Mouse (Mus musculus): ENCODE data around the gene Arfgef3. TPM values are rescaled to one million over a fixed set of nuclear protein-coding genes. Genes with fewer than 3 reads are reported as not detected.

The Arfgef3 gene
- total and polyA plus RNA-seq, 3 experiments, result not detected

DNA sequence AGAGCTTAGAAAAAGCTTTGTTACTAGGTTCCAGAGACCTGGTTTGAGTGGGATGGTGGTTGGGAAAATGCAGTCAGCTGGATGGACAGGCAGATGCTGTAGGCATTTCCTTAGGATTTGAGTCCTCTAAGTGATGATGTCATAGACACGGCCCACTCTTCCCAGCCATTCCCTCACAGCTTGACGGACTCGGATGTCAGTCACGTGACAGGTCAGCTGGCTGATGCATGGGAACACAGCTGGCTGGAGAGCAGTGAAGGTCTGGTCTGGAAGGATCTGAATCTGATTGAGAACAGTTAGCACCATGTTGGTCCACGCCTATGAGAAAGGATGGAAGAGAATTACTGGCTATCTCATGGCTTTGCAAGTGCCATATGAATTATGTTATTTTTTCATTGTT lies 154.3 kb downstream of the Arfgef3 start:
- no peaks in the 10 kb centered on the region for H3K27me3 ChIP-seq (ENCODE audit: control insufficient read depth in 1 of 2, insufficient read depth in 2 of 2, low read length in 2 of 2)
- H3K79me2 ChIP-seq (ENCODE audit: control insufficient read depth, insufficient read depth, low read length, poor library complexity), result no peaks in the 10 kb centered on the region
- H3K36me3 ChIP-seq (ENCODE audit: control insufficient read depth in 1 of 2, insufficient read depth in 2 of 2, low read length in 2 of 2), result no peaks in the 10 kb centered on the region
- TF ChIP-seq RCOR1 (IDR thresholded peaks at IDR 0.05; ENCODE audit: low read depth, low read length), result no peak
- TF ChIP-seq ZNF384 (IDR thresholded peaks at IDR 0.05; ENCODE audit: low read depth, low read length), result no peak
- TF ChIP-seq BHLHE40 (IDR thresholded peaks at IDR 0.05; ENCODE audit: borderline replicate concordance, low read depth, low read length), result no peak
- no peak for TF ChIP-seq GATA1 (IDR thresholded peaks at IDR 0.05; ENCODE audit: low read depth, low read length)
- TF ChIP-seq ZKSCAN1 (IDR thresholded peaks at IDR 0.05; ENCODE audit: low read depth, low read length), result no peak
- H3K9me3 ChIP-seq (replicated peaks; ENCODE audit: insufficient read depth, low read length), result no peaks in the 10 kb centered on the region
- no peak overlapping the region for H3K27ac ChIP-seq (ENCODE audit: control insufficient read depth, low read depth, low read length)
- DNase-seq (ENCODE audit: low read depth, low spot score), result no peak
- H3K4me1 ChIP-seq (ENCODE audit: control insufficient read depth in 1 of 2, insufficient read depth in 2 of 2, low read length in 2 of 2), result no peaks in the 10 kb centered on the region
- H3K9ac ChIP-seq (ENCODE audit: control insufficient read depth, low read depth, low read length, poor library complexity, severe bottlenecking), result no peak overlapping the region
- H3K4me3 ChIP-seq (ENCODE audit: control insufficient read depth in 1 of 2, insufficient read depth in 1 of 2, low read depth in 2 of 2, low read length in 2 of 2), result no peak overlapping the region

DNA sequence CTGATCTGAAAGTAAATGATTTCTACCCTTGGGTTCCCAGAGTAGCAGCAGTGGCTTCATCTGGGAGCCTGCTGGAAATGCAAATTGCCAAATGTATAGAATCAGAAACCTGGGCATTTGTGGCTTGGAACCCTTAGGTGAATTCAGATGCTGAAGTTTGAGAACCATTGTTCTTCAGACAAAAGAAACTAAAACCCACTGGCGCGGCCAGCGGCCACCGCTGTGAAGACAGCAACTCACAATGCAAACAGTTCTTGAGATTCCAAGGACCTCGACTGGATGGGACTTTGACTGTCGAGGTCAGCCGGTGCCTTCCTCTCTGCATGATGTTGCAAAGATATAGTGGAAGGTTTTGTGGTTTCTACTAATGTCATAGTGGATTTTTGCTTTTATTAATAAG lies 159.6 kb downstream of the Arfgef3 start:
- no peaks in the 10 kb centered on the region for H3K27me3 ChIP-seq (ENCODE audit: control insufficient read depth in 1 of 2, insufficient read depth in 2 of 2, low read length in 2 of 2)
- H3K9me3 ChIP-seq (replicated peaks; ENCODE audit: insufficient read depth, low read length), result no peaks in the 10 kb centered on the region
- DNase-seq (ENCODE audit: low read depth, low spot score), result no peak
- TF ChIP-seq UBTF (IDR thresholded peaks at IDR 0.05; ENCODE audit: borderline replicate concordance, insufficient read depth, low read depth, low read length), result no peak
- H3K4me3 ChIP-seq (ENCODE audit: control insufficient read depth in 1 of 2, insufficient read depth in 1 of 2, low read depth in 2 of 2, low read length in 2 of 2), result no peak overlapping the region
- H3K4me1 ChIP-seq (ENCODE audit: control insufficient read depth in 1 of 2, insufficient read depth in 2 of 2, low read length in 2 of 2), result no peaks in the 10 kb centered on the region
- no peak overlapping the region for H3K27ac ChIP-seq (ENCODE audit: control insufficient read depth, low read depth, low read length)
- H3K36me3 ChIP-seq (ENCODE audit: control insufficient read depth in 1 of 2, insufficient read depth in 2 of 2, low read length in 2 of 2), result no peaks in the 10 kb centered on the region
- no peaks in the 10 kb centered on the region for H3K79me2 ChIP-seq (ENCODE audit: control insufficient read depth, insufficient read depth, low read length, poor library complexity)
- no peak overlapping the region for H3K9ac ChIP-seq (ENCODE audit: control insufficient read depth, low read depth, low read length, poor library complexity, severe bottlenecking)

DNA sequence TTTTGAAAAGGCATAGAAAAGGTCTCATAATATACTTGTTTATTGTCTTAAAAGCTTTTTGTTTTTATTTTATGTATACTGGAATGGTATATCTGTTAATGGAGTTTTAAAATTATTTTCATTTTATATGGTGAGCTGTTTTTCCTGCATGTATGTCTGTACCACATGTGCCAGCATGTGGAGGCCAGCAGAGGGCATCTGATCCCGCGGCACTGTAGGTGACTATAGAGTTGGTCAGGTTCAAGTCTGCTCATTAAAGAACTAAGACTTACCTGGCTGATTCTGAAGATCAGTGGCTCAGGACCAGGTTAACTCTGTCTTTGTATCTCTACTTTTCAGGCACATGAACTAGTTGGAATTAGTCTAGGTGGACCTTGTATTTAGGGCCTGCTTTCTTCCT lies 171.2 kb downstream of the Arfgef3 start:
- Histone ChIP-seq H3K4me1 (ENCODE audit: control insufficient read depth in 1 of 2, insufficient read depth in 2 of 2, low read length in 2 of 2) (no peaks in the 10 kb centered on the region), H3K27ac (ENCODE audit: control insufficient read depth, low read depth, low read length) (no peak overlapping the region), H3K36me3 (ENCODE audit: control insufficient read depth in 1 of 2, insufficient read depth in 2 of 2, low read length in 2 of 2) (no peaks in the 10 kb centered on the region), H3K27me3 (ENCODE audit: control insufficient read depth in 1 of 2, insufficient read depth in 2 of 2, low read length in 2 of 2) (no peaks in the 10 kb centered on the region), H3K79me2 (ENCODE audit: control insufficient read depth, insufficient read depth, low read length, poor library complexity) (no peaks in the 10 kb centered on the region), H3K9me3 (replicated peaks; ENCODE audit: insufficient read depth, low read length) (no peaks in the 10 kb centered on the region), H3K4me3 (ENCODE audit: control insufficient read depth in 1 of 2, insufficient read depth in 1 of 2, low read depth in 2 of 2, low read length in 2 of 2) (no peak overlapping the region), H3K9ac (ENCODE audit: control insufficient read depth, low read depth, low read length, poor library complexity, severe bottlenecking) (no peak overlapping the region)
- DNase-seq (ENCODE audit: low read depth, low spot score), result peak; percentile 10
- TF ChIP-seq RAD21 (IDR thresholded peaks at IDR 0.05; ENCODE audit: low read depth, low read length) (peak; percentile 5), SMC3 (IDR thresholded peaks at IDR 0.05; ENCODE audit: low read depth, low read length) (peak; percentile 40), NRF1 (IDR thresholded peaks at IDR 0.05; ENCODE audit: insufficient read depth, low read depth, low read length, poor library complexity, severe bottlenecking) (no peak), CTCF (IDR thresholded peaks at IDR 0.05 in 2 of 3, conservative IDR thresholded peaks at IDR 0.05 in 1 of 3; ENCODE audit: control insufficient read depth in 1 of 3, insufficient read depth in 1 of 3, low read depth in 2 of 3, low read length in 3 of 3, poor library complexity in 1 of 3, severe bottlenecking in 1 of 3) (peak in 2 of 3 experiments; percentile 29 to 47; a peak in 3 of 6 replicates)

Data from MEL (cell line).